Mouse (Mus musculus) testis, adult 10 weeks (tissue): Measurements from ENCODE around the gene Acyp1. TPM values are rescaled to one million over a fixed set of nuclear protein-coding genes. Genes with fewer than 3 reads are reported as not detected.

Experiments
- polyA plus RNA-seq: library from polyadenylated mRNA; stranded (reverse); fragments of 350-450 nt; fragmentation: Illumina TruSeq; extraction: RNeasy Lipid Tissue Mini Kit (QIAGEN cat#74804); gene quantifications from one replicate; pipeline ENCODE4 v1.2.3, GENCODE M21; 2014; ENCODE audit warnings: low read depth, low replicate concordance

Acyp1 gene
- 163 TPM for polyA plus RNA-seq

GRCm38 (mm10) chr12:85287809-85288485 lies at the start of gene Acyp1:
Gene Acyp1, minus strand, starts transcription at chr12:85288438.

GRCm38 (mm10) chr12:85288486-85289156 lies 383 bp upstream of the Acyp1 start, which contains the start of gene Zc2hc1c:
Gene Zc2hc1c, plus strand, starts transcription at chr12:85288591.

GRCm38 (mm10) chr12:85270319-85270718 lies 17.9 kb downstream of the Acyp1 start, which contains the start of gene Mlh3:
Gene Mlh3, minus strand, starts transcription at chr12:85270599.

Other genes starting within 250 kb of the Acyp1 start
- 5.3 TPM for gene Prox2, start 177.7 kb downstream of the Acyp1 start, polyA plus RNA-seq
- 85.8 TPM for gene Dlst, start 177.6 kb downstream of the Acyp1 start, polyA plus RNA-seq
- gene Rps6kl1, start 137.2 kb downstream of the Acyp1 start, polyA plus RNA-seq = not detected
- 2.1 TPM for gene Pgf, start 110.6 kb downstream of the Acyp1 start, polyA plus RNA-seq
- gene Eif2b2, start 69.0 kb downstream of the Acyp1 start, polyA plus RNA-seq = 4.6 TPM
- 41.0 TPM for gene Mlh3, start 17.8 kb downstream of the Acyp1 start, polyA plus RNA-seq
- 6.6 TPM for gene Zc2hc1c, start 153 bp upstream of the Acyp1 start, polyA plus RNA-seq
- gene Nek9, start 50.9 kb upstream of the Acyp1 start, polyA plus RNA-seq = 27.9 TPM
- gene Tmed10, start 86.4 kb upstream of the Acyp1 start, polyA plus RNA-seq = 175 TPM
- 0.34 TPM for gene Fos, start 185.5 kb upstream of the Acyp1 start, polyA plus RNA-seq